Comparison of ENCODE assay signal across 9 mouse cellular contexts in the genomic region with DNA sequence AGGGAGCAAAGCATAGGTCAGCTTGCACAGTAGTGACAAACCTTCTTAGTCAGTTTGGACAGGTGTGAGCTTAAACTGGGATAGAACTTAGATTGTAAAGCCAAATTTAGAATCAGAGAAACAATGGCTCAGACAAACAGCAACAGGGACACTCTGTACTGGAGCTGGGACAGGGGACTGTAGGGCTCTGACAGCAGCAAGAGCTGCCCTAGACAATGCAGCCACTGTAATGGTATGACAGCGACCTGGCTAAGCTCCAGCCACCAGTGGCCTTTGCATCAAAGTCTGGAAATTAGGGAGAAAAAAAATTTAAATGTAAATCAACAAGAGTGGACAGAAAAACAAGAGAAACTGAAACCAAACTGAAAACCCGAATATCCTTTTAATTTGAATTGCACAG. TPM values are rescaled to one million over a fixed set of nuclear protein-coding genes. Genes with fewer than 3 reads are reported as not detected.
DNase-seq lines count a peak whose midpoint lies in the region; ATAC-seq and TF ChIP-seq lines count a peak whose summit lies in the region.
"Had no signal": no experiment of that assay in that cellular context is flagged by ENCODE, and none has a peak within 500 bp of the region (broad histone marks: within the 10 kb centered on the region; RNA-seq: fewer than 3 reads in every experiment).

No protein-coding gene starts in this region.

- H3K27me3 ChIP-seq in midbrain, postnatal 0 days (ENCODE audit: insufficient read depth, low read length): no peaks in the 10 kb centered on the region
- H3K27me3 ChIP-seq in midbrain, embryonic 11.5 days (ENCODE audit: control insufficient read depth, insufficient read depth, low read length): no peaks in the 10 kb centered on the region
- no peaks in the 10 kb centered on the region for H3K27me3 ChIP-seq in kidney, embryonic 14.5 days (ENCODE audit: control insufficient read depth, insufficient read depth, low read length)
- H3K27me3 ChIP-seq: midbrain, embryonic 12.5 days had no signal

- peak; percentile 71; the same call in 1 of the 2 replicates for ATAC-seq in midbrain, postnatal 0 days (ENCODE audit: low FRiP score)
- no peak for ATAC-seq in midbrain, embryonic 11.5 days (ENCODE audit: low FRiP score)
- 0 out of 2 replicates have a peak, but pooled peaks have one; percentile 60 for ATAC-seq in kidney, embryonic 14.5 days (ENCODE audit: low FRiP score, low TSS enrichment)

- H3K4me2 ChIP-seq in midbrain, postnatal 0 days (ENCODE audit: low read depth, low read length, poor library complexity, severe bottlenecking): no peak overlapping the region
- H3K4me2 ChIP-seq in midbrain, embryonic 11.5 days: no peak overlapping the region
- H3K4me2 ChIP-seq in kidney, embryonic 14.5 days (replicated peaks; ENCODE audit: low read depth, low read length): no peak overlapping the region
- H3K4me2 ChIP-seq: midbrain, embryonic 12.5 days had no signal

- H3K9ac ChIP-seq in midbrain, postnatal 0 days (replicated peaks; ENCODE audit: low read length, poor library complexity, severe bottlenecking): no peak overlapping the region
- no peak overlapping the region for H3K9ac ChIP-seq in midbrain, embryonic 11.5 days (ENCODE audit: low read length)
- no peak overlapping the region for H3K9ac ChIP-seq in kidney, embryonic 14.5 days (ENCODE audit: low read depth, low read length)
- H3K9ac ChIP-seq: midbrain, embryonic 12.5 days had no signal

- H3K36me3 ChIP-seq in midbrain, postnatal 0 days (ENCODE audit: insufficient read depth, low read length): no peaks in the 10 kb centered on the region
- H3K36me3 ChIP-seq in midbrain, embryonic 11.5 days (ENCODE audit: control insufficient read depth, insufficient read depth, low read length): no peaks in the 10 kb centered on the region
- no peaks in the 10 kb centered on the region for H3K36me3 ChIP-seq in kidney, embryonic 14.5 days (ENCODE audit: control insufficient read depth, insufficient read depth, low read length)
- H3K36me3 ChIP-seq in macrophage (ENCODE audit: inconsistent target): no peaks in the 10 kb centered on the region
- H3K36me3 ChIP-seq: midbrain, embryonic 12.5 days had no signal

- H3K4me1 ChIP-seq in midbrain, postnatal 0 days (ENCODE audit: insufficient read depth, low read length): no peaks in the 10 kb centered on the region
- no peaks in the 10 kb centered on the region for H3K4me1 ChIP-seq in midbrain, embryonic 11.5 days (ENCODE audit: control insufficient read depth, insufficient read depth, low read length)
- peaks cover 11% of the 10 kb centered on the region for H3K4me1 ChIP-seq in kidney, embryonic 14.5 days (ENCODE audit: control insufficient read depth, insufficient read depth, low read length)

- no peak for TF ChIP-seq CTCF in midbrain, postnatal 0 days (IDR thresholded peaks at IDR 0.05)

- no peaks in the 10 kb centered on the region for H3K9me3 ChIP-seq in midbrain, postnatal 0 days (ENCODE audit: low read length)
- no peaks in the 10 kb centered on the region for H3K9me3 ChIP-seq in midbrain, embryonic 11.5 days (ENCODE audit: control insufficient read depth, low read length)
- H3K9me3 ChIP-seq in kidney, embryonic 14.5 days (ENCODE audit: control insufficient read depth, low read length): no peaks in the 10 kb centered on the region
- H3K9me3 ChIP-seq: midbrain, embryonic 12.5 days had no signal

- no peak overlapping the region for H3K4me3 ChIP-seq in midbrain, postnatal 0 days (ENCODE audit: low read depth, low read length)
- H3K4me3 ChIP-seq in midbrain, embryonic 11.5 days (ENCODE audit: low read depth, low read length): no peak overlapping the region
- no peak overlapping the region for H3K4me3 ChIP-seq in kidney, embryonic 14.5 days (ENCODE audit: low read length)
- H3K4me3 ChIP-seq in macrophage (ENCODE audit: inconsistent target): no peak overlapping the region
- H3K4me3 ChIP-seq: midbrain, embryonic 12.5 days had no signal

- WGBS in midbrain, postnatal 0 days: 63% methylated on average over 2 of the region's 2 CpGs
- WGBS in midbrain, embryonic 11.5 days: 81% methylated on average over 2 of the region's 2 CpGs
- 69% methylated on average over 2 of the region's 2 CpGs for WGBS in kidney, embryonic 14.5 days
- WGBS in macrophage (ENCODE audit: missing documents): 65% methylated on average over 2 of the region's 2 CpGs

- H3K27ac ChIP-seq in midbrain, postnatal 0 days (ENCODE audit: low read depth, low read length): no peak overlapping the region
- no peak overlapping the region for H3K27ac ChIP-seq in midbrain, embryonic 11.5 days (ENCODE audit: low read depth, low read length)
- H3K27ac ChIP-seq in kidney, embryonic 14.5 days (ENCODE audit: low read depth, low read length): no peak overlapping the region
- 0 out of 2 replicates have a peak overlapping the region, but pooled peaks have one; percentile 2 for H3K27ac ChIP-seq in macrophage
- H3K27ac ChIP-seq: midbrain, embryonic 12.5 days had no signal

- peak; percentile 6 for DNase-seq in cerebellum, adult 11 months
- DNase-seq in cerebellum, postnatal 4 days (ENCODE audit: low spot score in 2 of 2): no peak
- DNase-seq in midbrain, postnatal 0 days (ENCODE audit: low spot score): peak; percentile 67
- no peak for DNase-seq in midbrain, embryonic 11.5 days (ENCODE audit: low spot score, missing footprints)
- DNase-seq in T-cell, adult 2 months (ENCODE audit: low spot score): no peak
- no peak for DNase-seq in c-Kit-positive CD71-positive TER-119-positive erythroid progenitor cells, embryonic 14.5 days (ENCODE audit: low spot score)

- no peaks in the 10 kb centered on the region for H3K79me2 ChIP-seq in macrophage (ENCODE audit: inconsistent target)

RNA-seq across cellular contexts. Expression of a gene that starts 53.2 kb away (rescaled TPM):
- total RNA-seq in midbrain, postnatal 0 days (2014; rRNA removed): 0.82 and 1.0 TPM in 2 replicates
- polyA plus RNA-seq in midbrain, postnatal 0 days (2015; fragmentation: Nextera tagmentation; extraction: Ambion mirVana): 0.77 and 1.1 TPM in 2 replicates
- 0.25 and 0.50 TPM in 2 replicates for polyA plus RNA-seq in midbrain, embryonic 11.5 days (2014; fragmentation: Nextera tagmentation; extraction: Ambion mirVana)
- 0.09 and 0.24 TPM in 2 replicates for polyA plus RNA-seq in kidney, embryonic 14.5 days (2014; fragmentation: Nextera tagmentation; extraction: Ambion mirVana)
- total RNA-seq in macrophage (2018; cell fraction: chromatin; rRNA removed): under 1 TPM in 1 of 26 experiments, not detected in 25; 0.26 TPM
- under 1 TPM; 0.19 to 0.83 (median 0.41) TPM for total RNA-seq in macrophage (2018; cell fraction: cytosol; rRNA removed)
- total RNA-seq in macrophage (2018; cell fraction: nucleus; rRNA removed): under 1 TPM in 13 of 26 experiments, not detected in 13; 0.15 to 0.58 (median 0.23) TPM
- 0.11 to 0.64 TPM (median 0.13 TPM) in 3 replicates for polyA plus RNA-seq in macrophage (2018)

Comparison
In these comparisons a context has a peak if more than half of its experiments do, and no peak if none do; other contexts are left out.
1. DNase-seq: peak in cerebellum, adult 11 months (single experiment) and midbrain, postnatal 0 days (single experiment); none in cerebellum, postnatal 4 days (0 of 2), midbrain, embryonic 11.5 days (single experiment), T-cell, adult 2 months (single experiment) and c-Kit-positive CD71-positive TER-119-positive erythroid progenitor cells, embryonic 14.5 days (single experiment).